Mouse (Mus musculus) inflammation-experienced regulatory T-cells, adult 6 months (primary cell): ENCODE data around the gene Ehd2. TPM values are rescaled to one million over a fixed set of nuclear protein-coding genes. Genes with fewer than 3 reads are reported as not detected.

ENCODE experiments used
- ATAC-seq: one replicate; pipeline ENCODE4 v1.8.0; 2017
- polyA plus RNA-seq, 3 experiments: library from polyadenylated mRNA; unstranded; fragments of 100-300 nt; shearing (Covaris generic); gene quantifications; one replicate each; pipeline ENCODE4 v1.2.1; 2017

Gene Ehd2
- polyA plus RNA-seq, 3 experiments from 2014 or later, result 0.19 to 0.34 TPM; not detected in 1

GRCm38 (mm10) chr7:15974712-15975111 is 7.3 kb upstream of the Ehd2 start:
- ATAC-seq, result peak; percentile 64

- no peak for ATAC-seq
Measured at GRCm38 (mm10) chr7:15972247-15972646, 4.9 kb upstream of the Ehd2 start.

- no peak for ATAC-seq
Measured at GRCm38 (mm10) chr7:15969674-15970073, 2.3 kb upstream of the Ehd2 start.

GRCm38 (mm10) chr7:15968322-15968721 is 955 bp upstream of the Ehd2 start:
- no peak for ATAC-seq

- ATAC-seq, result no peak
Measured at GRCm38 (mm10) chr7:15966489-15966888, 878 bp downstream of the Ehd2 start.

- ATAC-seq, result no peak
Measured at GRCm38 (mm10) chr7:15963798-15964652, 3.3 kb downstream of the Ehd2 start.

- no peak for ATAC-seq
Measured at GRCm38 (mm10) chr7:15962311-15963288, 4.8 kb downstream of the Ehd2 start.

- ATAC-seq, result no peak
Measured at GRCm38 (mm10) chr7:15961798-15962197, 5.6 kb downstream of the Ehd2 start.

GRCm38 (mm10) chr7:15961239-15961638 is 6.1 kb downstream of the Ehd2 start:
- ATAC-seq, result no peak

GRCm38 (mm10) chr7:15960691-15961090 is 6.7 kb downstream of the Ehd2 start:
- ATAC-seq, result no peak

GRCm38 (mm10) chr7:15956143-15956542 is 11.2 kb downstream of the Ehd2 start:
- no peak for ATAC-seq

- ATAC-seq, result no peak
Measured at GRCm38 (mm10) chr7:15955509-15955908, 11.9 kb downstream of the Ehd2 start.

GRCm38 (mm10) chr7:15954978-15955443 is 12.4 kb downstream of the Ehd2 start:
- no peak for ATAC-seq

- ATAC-seq, result no peak
Measured at GRCm38 (mm10) chr7:15954436-15954835, 12.9 kb downstream of the Ehd2 start.

- ATAC-seq, result no peak
Measured at GRCm38 (mm10) chr7:15953307-15954074, 13.9 kb downstream of the Ehd2 start.

GRCm38 (mm10) chr7:15952416-15952815 is 15.0 kb downstream of the Ehd2 start:
- ATAC-seq, result no peak

- no peak for ATAC-seq
Measured at GRCm38 (mm10) chr7:15950008-15950407, 17.4 kb downstream of the Ehd2 start.

GRCm38 (mm10) chr7:15949216-15949790 is 18.1 kb downstream of the Ehd2 start:
- ATAC-seq, result peak; percentile 30

GRCm38 (mm10) chr7:15948381-15948941 is 18.9 kb downstream of the Ehd2 start:
- peak; percentile 31 for ATAC-seq

GRCm38 (mm10) chr7:15947653-15948260 is 19.6 kb downstream of the Ehd2 start:
- ATAC-seq, result no peak
